Comparison of ENCODE assay signal across 11 mouse cellular contexts in genomic region chr2:170356667-170357374, GRCm38 (mm10).
DNase-seq lines count a peak whose midpoint lies in the region; ATAC-seq and TF ChIP-seq lines count a peak whose summit lies in the region.
"Had no signal": no experiment of that assay in that cellular context is flagged by ENCODE, and none has a peak within 500 bp of the region (broad histone marks: within the 10 kb centered on the region; RNA-seq: fewer than 3 reads in every experiment).

No protein-coding gene starts in this region.

- H3K36me3 ChIP-seq in heart, postnatal 0 days (replicated peaks; ENCODE audit: control insufficient read depth, insufficient read depth, low read length): no peaks in the 10 kb centered on the region
- H3K36me3 ChIP-seq in ES-E14 (ENCODE audit: control insufficient read depth, insufficient read depth, low read length, poor library complexity, severe bottlenecking): no peaks in the 10 kb centered on the region
- H3K36me3 ChIP-seq: limb, embryonic 12.5 days; neural tube, embryonic 12.5 days had no signal

- TF ChIP-seq CTCF in heart, postnatal 0 days (IDR thresholded peaks at IDR 0.05; ENCODE audit: low read depth): peak; percentile 8; the same call in 1 of the 2 replicates

- H3K9me3 ChIP-seq in heart, postnatal 0 days (replicated peaks; ENCODE audit: control insufficient read depth, low read length): no peaks in the 10 kb centered on the region
- H3K9me3 ChIP-seq in ES-E14 (ENCODE audit: control insufficient read depth, insufficient read depth, low read depth, low read length): no peaks in the 10 kb centered on the region
- H3K9me3 ChIP-seq: neural tube, embryonic 12.5 days had no signal

- in situ Hi-C loops in ES-E14 (cut with MboI; ENCODE audit: low sequenced_read_pairs in 2 of 2, unreplicated experiment in 2 of 2): no loop called here

- H3K4me2 ChIP-seq in heart, postnatal 0 days (ENCODE audit: low read depth, low read length): no peak overlapping the region
- H3K4me2 ChIP-seq: limb, embryonic 12.5 days; neural tube, embryonic 12.5 days had no signal

- no peak overlapping the region for H3K27ac ChIP-seq in heart, postnatal 0 days (ENCODE audit: low read depth)
- H3K27ac ChIP-seq in ES-E14 (ENCODE audit: insufficient read depth, low read depth, low read length, poor library complexity, severe bottlenecking): no peak overlapping the region
- H3K27ac ChIP-seq: limb, embryonic 12.5 days; neural tube, embryonic 12.5 days had no signal

- no peaks in the 10 kb centered on the region for H3K4me1 ChIP-seq in heart, postnatal 0 days (ENCODE audit: control insufficient read depth, insufficient read depth)
- H3K4me1 ChIP-seq in ES-E14 (ENCODE audit: control insufficient read depth in 2 of 2, insufficient read depth in 2 of 2, low read length in 2 of 2, poor library complexity in 1 of 2): peaks cover 0 to 4% of the 10 kb centered on the region in 2 experiments; a peak in 1 of 4 replicates
- H3K4me1 ChIP-seq: limb, embryonic 12.5 days; neural tube, embryonic 12.5 days had no signal

- no peak overlapping the region for H3K4me3 ChIP-seq in heart, postnatal 0 days (ENCODE audit: low read depth, low read length)
- H3K4me3 ChIP-seq in ES-E14 (ENCODE audit: insufficient read depth in 1 of 2, low read depth in 1 of 2, low read length in 2 of 2, poor library complexity in 1 of 2, severe bottlenecking in 1 of 2): peak overlapping the region; percentile 52 to 59
- H3K4me3 ChIP-seq: limb, embryonic 12.5 days; neural tube, embryonic 12.5 days had no signal

- no peak for DNase-seq in heart, postnatal 0 days (ENCODE audit: low spot score)
- no peak for DNase-seq in heart, adult 8-10 months (ENCODE audit: low spot score)
- DNase-seq in 416B (ENCODE audit: low read depth) (peak; percentile 21), ES-E14 (ENCODE audit: low read depth, low spot score) (peak; percentile 84)
- peak; percentile 42 for DNase-seq in lung, postnatal 36 days
- DNase-seq in gastrocnemius, adult 8-10 months (ENCODE audit: low spot score in 2 of 2): no peak
- no peak for DNase-seq in right cerebral cortex, postnatal 14 days
- DNase-seq: heart, postnatal 4 days had no signal

- no peak overlapping the region for H3K9ac ChIP-seq in heart, postnatal 0 days (replicated peaks; ENCODE audit: low read depth, low read length)
- peak overlapping the region; percentile 69; the same call in 1 of the 2 replicates for H3K9ac ChIP-seq in ES-E14 (ENCODE audit: insufficient read depth, low read depth, low read length, poor library complexity, severe bottlenecking)
- H3K9ac ChIP-seq: limb, embryonic 12.5 days; neural tube, embryonic 12.5 days had no signal

- no peak for ATAC-seq in heart, postnatal 0 days (ENCODE audit: insufficient read depth, low read depth)
- ATAC-seq in erythroid progenitor cell, adult 5-6 weeks (replicated peaks; ENCODE audit: low FRiP score, poor library complexity, severe bottlenecking): no peak

- no peak for TF ChIP-seq EP300 in heart, postnatal 0 days (IDR thresholded peaks at IDR 0.05; ENCODE audit: low read depth)

- H3K27me3 ChIP-seq in heart, postnatal 0 days (ENCODE audit: control insufficient read depth, insufficient read depth, low read length): no peaks in the 10 kb centered on the region
- H3K27me3 ChIP-seq: limb, embryonic 12.5 days; neural tube, embryonic 12.5 days had no signal

- 43% methylated on average over 16 of the region's 16 CpGs for WGBS in heart, postnatal 0 days

TF ChIP-seq in ES-E14, 5 proteins besides CTCF, POLR2A, EP300 and RAD21:
- TF ChIP-seq CHD2 (IDR thresholded peaks at IDR 0.05; ENCODE audit: low read depth, low read length) (no peak), ZNF384 (IDR thresholded peaks at IDR 0.05; ENCODE audit: low read depth, low read length) (peak; percentile 92)

Comparison
In these comparisons a context has a peak if more than half of its experiments do, and no peak if none do; other contexts are left out.
1. DNase-seq: peak in 416B (single experiment), ES-E14 (single experiment) and lung, postnatal 36 days (single experiment); none in heart, postnatal 0 days (single experiment), heart, adult 8-10 months (single experiment), gastrocnemius, adult 8-10 months (0 of 2) and right cerebral cortex, postnatal 14 days (single experiment).